Mouse (Mus musculus): ENCODE measurements around the gene Sspn.

Sspn gene

DNA sequence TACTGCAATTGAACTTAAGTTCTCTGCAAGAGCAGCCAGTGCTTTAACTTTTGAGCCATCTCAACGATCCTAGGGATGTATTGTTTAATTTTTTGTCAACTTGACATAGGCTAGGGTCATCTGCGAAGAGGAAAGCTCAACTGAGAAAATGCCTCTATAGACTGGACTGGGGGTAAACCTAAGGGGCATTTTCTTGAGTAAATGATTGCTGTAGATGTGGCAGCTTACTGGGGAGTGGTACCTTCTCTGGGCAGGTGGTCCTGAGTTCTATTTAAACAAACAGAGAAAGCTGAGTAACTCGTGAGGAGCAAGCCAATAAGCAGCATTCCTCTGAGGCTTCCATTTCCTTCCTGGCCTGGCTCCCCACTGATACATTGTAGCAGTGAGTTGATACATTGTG lies at the start of gene Sspn:
TSS of gene Sspn (plus strand) at position 301 of the 400 bp plus-strand sequence.
- DNase-seq = no peak

DNA sequence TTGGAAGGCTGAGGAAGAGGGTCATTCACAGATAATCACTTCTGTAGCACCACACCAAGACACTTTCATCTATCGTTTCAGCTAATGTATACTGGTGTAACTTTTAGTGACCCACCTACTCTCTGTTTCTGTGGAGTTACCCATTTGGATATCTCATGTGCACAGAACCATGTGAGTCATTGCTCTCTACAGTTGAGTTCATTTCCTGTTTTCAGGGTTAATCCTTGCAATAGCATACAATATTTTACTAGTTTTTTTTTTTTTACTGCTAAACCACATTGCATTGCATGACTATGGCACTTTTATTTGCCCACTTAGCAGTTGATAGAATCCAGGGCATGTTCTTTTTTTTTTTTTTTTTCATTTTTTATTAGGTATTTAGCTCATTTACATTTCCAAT lies 48.4 kb upstream of the Sspn start:
- no peak for DNase-seq

- no peak for DNase-seq
These were observed 47.8 kb upstream of the Sspn start for GRCm38 (mm10) chr6:145883668-145884067.

DNA sequence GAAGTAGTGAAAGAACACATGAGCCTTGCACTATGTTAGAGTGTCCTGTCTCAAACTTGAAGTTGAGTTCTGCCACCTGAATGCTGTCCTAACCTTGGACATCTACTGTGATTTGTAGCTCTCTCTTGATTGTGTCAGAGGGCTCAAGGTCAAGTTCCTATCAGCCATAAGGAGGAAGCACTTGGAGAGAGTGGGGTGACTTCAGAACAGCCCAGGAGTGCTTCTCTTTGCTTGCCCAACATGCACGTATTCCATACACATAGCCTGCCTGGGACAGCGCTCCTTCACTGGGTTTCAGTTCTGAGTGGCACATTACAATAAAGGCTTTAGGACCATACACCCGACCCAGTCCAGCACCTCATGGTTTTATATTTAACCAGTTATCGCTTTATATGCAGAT lies 46.4 kb upstream of the Sspn start:
- DNase-seq = no peak

DNA sequence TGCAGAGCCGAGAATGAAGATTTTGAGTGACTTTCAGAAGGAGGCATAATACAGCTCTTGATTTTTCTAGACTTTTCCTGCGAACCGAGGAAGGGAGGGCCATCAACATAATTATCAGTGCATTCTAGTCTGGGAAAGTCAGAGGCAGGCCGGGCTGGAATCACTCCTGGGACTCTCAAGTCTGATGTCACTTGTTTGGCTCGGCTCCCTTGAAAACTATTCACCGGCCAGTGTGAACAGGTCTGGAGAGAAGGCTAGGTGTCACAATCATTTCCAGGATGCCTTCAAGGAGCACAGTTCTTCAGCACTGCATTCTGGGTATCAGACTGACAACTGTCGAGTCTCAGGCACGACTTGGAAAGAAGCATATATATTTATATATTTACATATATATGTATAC lies 45.2 kb upstream of the Sspn start:
- no peak for DNase-seq

- DNase-seq = no peak
These were observed 43.7 kb upstream of the Sspn start for GRCm38 (mm10) chr6:145887719-145888118.

- DNase-seq = no peak
These were observed 39.5 kb upstream of the Sspn start for GRCm38 (mm10) chr6:145891951-145892350.

- no peak for DNase-seq
These were observed 38.8 kb upstream of the Sspn start for GRCm38 (mm10) chr6:145892381-145893265.

DNA sequence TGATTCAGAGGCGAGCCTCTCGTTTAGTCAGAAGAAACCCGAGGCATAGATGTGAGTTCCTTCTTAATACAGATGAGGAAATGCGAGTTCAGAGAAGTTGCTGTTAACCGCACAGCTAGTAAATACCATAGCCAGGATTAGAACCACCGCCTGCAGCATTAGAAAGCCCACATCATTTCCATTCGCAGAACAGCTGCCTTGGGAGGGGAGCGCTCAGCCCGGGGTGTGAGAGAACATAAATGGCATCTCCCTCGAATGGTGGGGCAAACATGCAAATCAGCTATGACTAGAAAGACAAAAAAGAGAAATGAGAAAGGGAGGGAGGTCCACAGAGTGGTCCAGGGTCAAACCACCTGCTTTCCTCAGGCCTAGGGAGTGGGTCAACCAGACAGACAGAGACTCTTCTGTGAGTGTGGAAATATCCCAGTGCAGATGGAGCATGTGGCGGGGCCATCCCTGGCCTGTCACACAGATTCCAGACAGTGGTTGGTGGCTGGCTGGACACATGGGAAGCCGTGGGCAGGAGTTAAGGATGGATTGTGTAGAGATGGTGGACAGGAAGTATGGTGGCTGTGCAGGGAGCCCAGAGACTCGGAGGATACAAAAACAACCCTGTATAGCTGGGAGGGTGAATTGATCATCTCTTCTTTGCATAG lies 37.9 kb upstream of the Sspn start:
- DNase-seq = no peak

GRCm38 (mm10) chr6:145894669-145895342 lies 36.6 kb upstream of the Sspn start:
- DNase-seq = no peak

- DNase-seq = peak; percentile 20 to 22
These were observed 27.3 kb upstream of the Sspn start for GRCm38 (mm10) chr6:145904169-145904568.

- no peak for DNase-seq
These were observed 26.8 kb upstream of the Sspn start for GRCm38 (mm10) chr6:145904616-145905015.

DNA sequence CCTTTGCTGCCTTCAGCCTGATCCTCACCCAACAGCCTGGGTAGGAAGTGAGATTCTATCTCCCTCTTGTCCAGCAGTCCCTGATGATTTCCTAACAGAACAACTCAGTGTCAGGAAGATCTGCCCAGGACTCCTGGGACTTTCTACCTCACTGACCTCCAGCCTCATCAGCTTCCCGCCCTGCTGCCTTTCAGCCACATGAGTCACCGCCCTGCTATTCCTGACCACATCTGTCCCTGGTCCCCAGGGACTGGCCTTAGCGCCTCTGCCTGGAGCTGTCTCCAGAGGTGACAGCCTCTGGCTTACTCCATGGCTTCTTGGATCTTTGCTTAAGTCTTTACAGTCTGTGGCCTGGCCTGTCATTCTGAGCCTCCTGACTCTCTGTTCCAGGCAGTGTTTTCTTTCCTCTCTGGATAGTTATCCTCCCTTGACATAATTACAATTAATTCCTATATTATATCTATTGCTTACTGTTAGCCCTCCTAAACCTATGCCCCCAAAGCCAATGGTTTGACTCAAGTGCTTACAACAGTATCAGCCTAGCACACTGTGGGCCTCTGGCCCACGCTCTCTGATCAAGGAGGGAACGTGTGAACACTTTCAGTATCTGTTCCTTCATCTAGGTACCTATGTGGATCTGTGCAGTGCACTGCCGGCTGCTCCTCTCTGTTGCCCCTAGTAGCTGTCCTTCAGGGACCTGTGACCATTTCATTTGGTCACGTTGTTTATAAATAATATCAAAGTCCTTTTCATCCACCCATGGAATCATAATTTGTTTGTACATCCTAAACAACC lies 25.1 kb upstream of the Sspn start:
- no peak for DNase-seq

GRCm38 (mm10) chr6:145909943-145910342 lies 21.5 kb upstream of the Sspn start:
- DNase-seq = no peak

- DNase-seq = no peak
These were observed 20.7 kb upstream of the Sspn start for GRCm38 (mm10) chr6:145910469-145911426.

DNA sequence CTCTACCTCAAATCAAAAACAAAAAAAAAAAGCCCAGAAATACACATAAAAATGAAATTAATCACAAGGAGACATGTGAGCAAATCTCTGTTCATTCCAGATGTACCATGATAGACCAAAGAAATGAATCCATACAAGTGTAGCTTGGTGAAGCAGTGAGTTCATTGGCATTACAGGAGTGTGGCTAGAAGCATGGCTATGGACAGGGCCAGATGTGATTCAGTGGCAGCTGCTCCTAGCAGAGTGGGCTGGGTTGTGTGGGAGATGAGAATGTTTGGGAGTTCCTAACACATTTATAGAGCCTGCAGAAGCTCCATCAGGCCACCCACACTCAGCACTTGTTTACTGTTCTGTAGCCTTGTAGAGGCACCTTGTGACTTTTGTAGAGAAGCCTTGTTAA lies 19.2 kb upstream of the Sspn start:
- DNase-seq = no peak

- no peak for DNase-seq
These were observed 16.0 kb upstream of the Sspn start for GRCm38 (mm10) chr6:145915435-145915834.

- no peak for DNase-seq
These were observed 15.0 kb upstream of the Sspn start for GRCm38 (mm10) chr6:145916401-145916800.

DNA sequence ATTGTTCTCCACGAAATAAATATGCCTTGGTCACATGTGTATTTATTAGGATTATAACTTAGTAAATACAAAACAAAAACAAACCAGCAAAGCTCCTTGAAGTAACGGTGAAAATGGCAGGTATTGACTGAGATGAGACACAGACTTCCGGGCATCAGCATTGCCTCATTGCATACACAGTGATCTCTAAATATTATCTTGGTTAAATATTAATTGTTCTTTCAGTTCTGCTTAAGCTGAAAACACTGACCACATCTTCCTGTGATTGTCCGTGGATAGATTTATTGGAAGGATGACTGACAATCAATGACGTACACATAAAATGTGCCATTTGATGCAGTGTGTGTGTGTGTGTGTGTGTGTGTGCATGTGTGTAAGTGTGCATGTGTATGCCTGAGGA lies 13.2 kb upstream of the Sspn start:
- no peak for DNase-seq

DNA sequence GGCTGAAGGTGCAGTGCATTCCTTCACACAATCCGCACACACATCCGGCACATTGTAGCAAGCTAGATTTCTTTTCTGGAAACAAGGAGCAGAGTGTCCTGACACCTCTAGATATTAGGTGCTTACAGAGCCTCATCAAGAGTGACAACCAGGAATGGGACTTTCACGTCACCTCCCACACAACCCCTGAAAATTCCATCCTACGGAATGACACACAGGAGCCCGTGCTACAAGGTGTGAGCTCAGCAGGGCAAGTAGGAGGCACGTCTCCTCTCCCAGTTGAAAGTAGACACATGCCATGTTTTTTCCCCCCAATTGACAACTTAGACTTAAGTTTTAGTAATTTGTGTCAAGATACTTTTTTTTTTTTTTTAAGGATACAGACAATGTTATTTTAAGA lies 7.8 kb upstream of the Sspn start:
- no peak for DNase-seq

- DNase-seq = peak; percentile 83 to 88
These were observed 2.7 kb downstream of the Sspn start for GRCm38 (mm10) chr6:145934001-145934696.
